Mouse (Mus musculus) thymus, postnatal 10 days (tissue): ENCODE measurements around the gene Hoxd3.

Source experiments
- DNase-seq, 2 experiments: peaks; one replicate each; pipeline ENCODE4 v3.0.0; 2021; ENCODE audit warnings: low spot score in 2 of 2

Gene Hoxd3

GRCm38 (mm10) chr2:74705467-74706089 lies 6.1 kb upstream of the Hoxd3 start:
- no peak for DNase-seq

- no peak for DNase-seq
Observed at GRCm38 (mm10) chr2:74706393-74706960, 5.2 kb upstream of the Hoxd3 start.

- DNase-seq: no peak
Observed at GRCm38 (mm10) chr2:74707599-74707998, 4.1 kb upstream of the Hoxd3 start.

- no peak for DNase-seq
Observed at GRCm38 (mm10) chr2:74708676-74709075, 3.1 kb upstream of the Hoxd3 start.

- no peak for DNase-seq
Observed at GRCm38 (mm10) chr2:74709465-74710419, 2.0 kb upstream of the Hoxd3 start.

GRCm38 (mm10) chr2:74710929-74711543 lies 691 bp upstream of the Hoxd3 start:
- DNase-seq: no peak

- no peak for DNase-seq
Observed at GRCm38 (mm10) chr2:74713239-74714150, 1.8 kb downstream of the Hoxd3 start.

- no peak for DNase-seq
Observed at GRCm38 (mm10) chr2:74714156-74714789, 2.5 kb downstream of the Hoxd3 start.

GRCm38 (mm10) chr2:74714881-74715280 lies 3.2 kb downstream of the Hoxd3 start:
- no peak for DNase-seq

- peak; percentile 66 to 89 for DNase-seq
Observed at GRCm38 (mm10) chr2:74715504-74716241, 3.9 kb downstream of the Hoxd3 start.

GRCm38 (mm10) chr2:74720384-74720783 lies 8.7 kb downstream of the Hoxd3 start:
- DNase-seq: no peak

GRCm38 (mm10) chr2:74720955-74721491 lies 9.3 kb downstream of the Hoxd3 start:
- DNase-seq: no peak

GRCm38 (mm10) chr2:74721882-74722281 lies 10.2 kb downstream of the Hoxd3 start:
- DNase-seq: no peak

GRCm38 (mm10) chr2:74722949-74723348 lies 11.2 kb downstream of the Hoxd3 start:
- DNase-seq: no peak

- DNase-seq: no peak
Observed at GRCm38 (mm10) chr2:74724244-74725015, 12.7 kb downstream of the Hoxd3 start.

GRCm38 (mm10) chr2:74725171-74725570 lies 13.4 kb downstream of the Hoxd3 start:
- no peak for DNase-seq

- no peak for DNase-seq
Observed at GRCm38 (mm10) chr2:74726551-74726950, 14.8 kb downstream of the Hoxd3 start, which contains the start of gene Gm28230. Gene Gm28230, plus strand, starts transcription at chr2:74726728.

GRCm38 (mm10) chr2:74726973-74727639 lies 15.4 kb downstream of the Hoxd3 start:
- DNase-seq: no peak
